Mouse (Mus musculus): ENCODE results near the gene Mpl. TPM values are rescaled to one million over a fixed set of nuclear protein-coding genes. Genes with fewer than 3 reads are reported as not detected.

Mpl gene
- not detected in 2 replicates for polyA plus RNA-seq (2012; ENCODE audit: insufficient read depth, insufficient read length, low replicate concordance, missing spikeins)

GRCm38 (mm10) chr4:118457345-118457975 is at the start of gene Mpl:
TSS of gene Mpl (minus strand) at chr4:118457513.
- Histone ChIP-seq H3K27ac (ENCODE audit: insufficient read depth, low read depth, low read length) (no peak within 1 kb of the TSS), H3K4me3 (ENCODE audit: insufficient read depth, low read depth, low read length) (no peak within 1 kb of the TSS), H3K4me1 (ENCODE audit: control insufficient read depth, insufficient read depth, low read length) (no peaks in the 10 kb centered on the region)
- WGBS: 76% methylated on average over 9 of the region's 9 CpGs
- TF ChIP-seq POLR2A (IDR thresholded peaks at IDR 0.05; ENCODE audit: insufficient read depth, low read depth, low read length): no peak

GRCm38 (mm10) chr4:118505551-118505950 is 48.2 kb upstream of the Mpl start:
- WGBS: 73% methylated on average over 3 of the region's 3 CpGs
- TF ChIP-seq POLR2A (IDR thresholded peaks at IDR 0.05; ENCODE audit: insufficient read depth, low read depth, low read length) (no peak), CTCF (IDR thresholded peaks at IDR 0.05; ENCODE audit: insufficient read depth, low read depth, low read length) (no peak)

GRCm38 (mm10) chr4:118500792-118501191 is 43.5 kb upstream of the Mpl start:
- TF ChIP-seq CTCF (IDR thresholded peaks at IDR 0.05; ENCODE audit: insufficient read depth, low read depth, low read length) (no peak), POLR2A (IDR thresholded peaks at IDR 0.05; ENCODE audit: insufficient read depth, low read depth, low read length) (no peak)
- H3K4me1 ChIP-seq (ENCODE audit: control insufficient read depth, insufficient read depth, low read length): peaks cover 5% of the 10 kb centered on the region
- H3K27ac ChIP-seq (ENCODE audit: insufficient read depth, low read depth, low read length): no peak overlapping the region
- H3K4me3 ChIP-seq (ENCODE audit: insufficient read depth, low read depth, low read length): no peak overlapping the region
- 66% methylated on average over 9 of the region's 9 CpGs for WGBS

More at GRCm38 (mm10) chr4:118505551-118505950, 48.2 kb upstream of the Mpl start:
- Histone ChIP-seq H3K27ac (ENCODE audit: insufficient read depth, low read depth, low read length) (no peak overlapping the region), H3K4me3 (ENCODE audit: insufficient read depth, low read depth, low read length) (no peak overlapping the region), H3K4me1 (ENCODE audit: control insufficient read depth, insufficient read depth, low read length) (peaks cover 2% of the 10 kb centered on the region; the same call in 1 of the 2 replicates)

GRCm38 (mm10) chr4:118500171-118500724 is 42.9 kb upstream of the Mpl start:
- Histone ChIP-seq H3K4me1 (ENCODE audit: control insufficient read depth, insufficient read depth, low read length) (peaks cover 5% of the 10 kb centered on the region), H3K4me3 (ENCODE audit: insufficient read depth, low read depth, low read length) (no peak overlapping the region), H3K27ac (ENCODE audit: insufficient read depth, low read depth, low read length) (no peak overlapping the region)
- TF ChIP-seq POLR2A (IDR thresholded peaks at IDR 0.05; ENCODE audit: insufficient read depth, low read depth, low read length) (no peak), CTCF (IDR thresholded peaks at IDR 0.05; ENCODE audit: insufficient read depth, low read depth, low read length) (no peak)
- 53% methylated on average over 6 of the region's 6 CpGs for WGBS

GRCm38 (mm10) chr4:118490461-118490860 is 33.1 kb upstream of the Mpl start:
- 91% methylated on average over 10 of the region's 10 CpGs for WGBS
- Histone ChIP-seq H3K27ac (ENCODE audit: insufficient read depth, low read depth, low read length) (no peak overlapping the region), H3K4me3 (ENCODE audit: insufficient read depth, low read depth, low read length) (no peak overlapping the region), H3K4me1 (ENCODE audit: control insufficient read depth, insufficient read depth, low read length) (no peaks in the 10 kb centered on the region)
- TF ChIP-seq POLR2A (IDR thresholded peaks at IDR 0.05; ENCODE audit: insufficient read depth, low read depth, low read length): no peak
- no peak for TF ChIP-seq CTCF (IDR thresholded peaks at IDR 0.05; ENCODE audit: insufficient read depth, low read depth, low read length)

GRCm38 (mm10) chr4:118489717-118490132 is 32.4 kb upstream of the Mpl start, which contains the start of gene Tie1:
TSS of gene Tie1 (minus strand) at chr4:118490061.
- TF ChIP-seq CTCF (IDR thresholded peaks at IDR 0.05; ENCODE audit: insufficient read depth, low read depth, low read length) (no peak), POLR2A (IDR thresholded peaks at IDR 0.05; ENCODE audit: insufficient read depth, low read depth, low read length) (no peak)
- WGBS: 80% methylated on average over 8 of the region's 8 CpGs
- no peaks in the 10 kb centered on the region for H3K4me1 ChIP-seq (ENCODE audit: control insufficient read depth, insufficient read depth, low read length)
- H3K27ac ChIP-seq (ENCODE audit: insufficient read depth, low read depth, low read length): no peak within 1 kb of the TSS
- H3K4me3 ChIP-seq (ENCODE audit: insufficient read depth, low read depth, low read length): no peak within 1 kb of the TSS

- TF ChIP-seq POLR2A (IDR thresholded peaks at IDR 0.05; ENCODE audit: insufficient read depth, low read depth, low read length): no peak
- TF ChIP-seq CTCF (IDR thresholded peaks at IDR 0.05; ENCODE audit: insufficient read depth, low read depth, low read length): no peak
- WGBS: 61% methylated on average over 15 of the region's 15 CpGs
Measured at GRCm38 (mm10) chr4:118476773-118477530, 19.6 kb upstream of the Mpl start.

GRCm38 (mm10) chr4:118472687-118473086 is 15.4 kb upstream of the Mpl start:
- no peak for TF ChIP-seq POLR2A (IDR thresholded peaks at IDR 0.05; ENCODE audit: insufficient read depth, low read depth, low read length)
- no peak for TF ChIP-seq CTCF (IDR thresholded peaks at IDR 0.05; ENCODE audit: insufficient read depth, low read depth, low read length)
- WGBS: 95% methylated on average over 11 of the region's 11 CpGs
- Histone ChIP-seq H3K4me1 (ENCODE audit: control insufficient read depth, insufficient read depth, low read length) (peaks cover 6% of the 10 kb centered on the region; the same call in 1 of the 2 replicates), H3K27ac (ENCODE audit: insufficient read depth, low read depth, low read length) (no peak overlapping the region), H3K4me3 (ENCODE audit: insufficient read depth, low read depth, low read length) (no peak overlapping the region)

More at GRCm38 (mm10) chr4:118476773-118477530, 19.6 kb upstream of the Mpl start:
- Histone ChIP-seq H3K4me3 (ENCODE audit: insufficient read depth, low read depth, low read length) (no peak overlapping the region), H3K27ac (ENCODE audit: insufficient read depth, low read depth, low read length) (no peak overlapping the region), H3K4me1 (ENCODE audit: control insufficient read depth, insufficient read depth, low read length) (no peaks in the 10 kb centered on the region)

GRCm38 (mm10) chr4:118471281-118471680 is 14.0 kb upstream of the Mpl start:
- Histone ChIP-seq H3K27ac (ENCODE audit: insufficient read depth, low read depth, low read length) (no peak overlapping the region), H3K4me1 (ENCODE audit: control insufficient read depth, insufficient read depth, low read length) (peaks cover 6% of the 10 kb centered on the region; the same call in 1 of the 2 replicates), H3K4me3 (ENCODE audit: insufficient read depth, low read depth, low read length) (no peak overlapping the region)
- TF ChIP-seq CTCF (IDR thresholded peaks at IDR 0.05; ENCODE audit: insufficient read depth, low read depth, low read length) (no peak), POLR2A (IDR thresholded peaks at IDR 0.05; ENCODE audit: insufficient read depth, low read depth, low read length) (no peak)
- 86% methylated on average over 6 of the region's 6 CpGs for WGBS

Measured in olfactory bulb, adult 2 months (tissue).